Mouse (Mus musculus): Measurements from ENCODE around the gene Cd3e. TPM values are rescaled to one million over a fixed set of nuclear protein-coding genes. Genes with fewer than 3 reads are reported as not detected.

Cd3e gene
- polyA plus RNA-seq (2015; fragmentation: Nextera tagmentation; extraction: Ambion mirVana) = not detected in 2 replicates

DNA sequence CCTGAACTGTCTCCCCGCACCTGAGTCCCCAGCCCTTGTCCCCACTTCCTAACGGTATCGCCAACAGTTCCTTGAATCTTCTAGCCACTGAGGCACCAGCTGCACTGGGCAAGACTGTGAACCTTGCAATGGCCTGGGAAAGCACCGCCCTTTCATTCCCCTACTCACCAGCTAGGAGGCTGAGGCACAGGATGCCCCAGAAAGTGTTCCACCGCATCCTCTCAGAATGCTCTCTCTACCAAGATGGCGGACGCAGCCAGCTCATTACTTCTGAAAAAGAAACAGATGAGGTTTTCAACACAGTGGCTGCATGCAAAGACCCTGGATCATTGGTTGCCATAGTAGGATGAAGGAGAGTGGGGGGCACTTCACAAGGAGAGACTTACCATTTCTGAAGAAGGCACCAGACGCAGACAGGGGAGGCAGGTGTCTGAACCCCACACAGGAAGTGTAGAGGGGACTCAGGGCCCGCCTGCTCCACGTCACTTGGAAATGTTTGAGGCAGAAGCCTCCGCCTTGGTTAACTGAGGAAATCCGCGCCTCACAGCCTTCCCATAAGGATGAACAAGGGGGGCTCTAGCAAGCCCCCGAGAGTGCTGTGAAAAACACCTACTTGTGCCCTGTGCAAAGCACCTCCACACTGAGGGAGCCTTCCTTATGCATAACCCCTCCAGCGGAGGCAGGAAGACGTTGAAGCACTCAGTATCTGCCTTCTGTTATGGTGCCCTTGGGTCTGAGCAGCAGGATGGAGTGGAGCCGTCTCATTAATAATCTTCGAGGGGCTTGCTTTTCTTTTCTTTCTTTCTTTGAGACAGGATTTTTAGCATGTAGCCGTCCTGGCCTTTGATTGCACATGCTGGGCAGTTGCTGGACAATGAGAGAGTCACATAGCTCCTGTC, at the start of gene Cd3e:
Gene Cd3e (minus strand): TSS at position 448 of the 899 bp plus-strand sequence.
- no peaks in the 10 kb centered on the region for H3K36me3 ChIP-seq (replicated peaks; ENCODE audit: insufficient read depth, low read length)
- H3K9me3 ChIP-seq (ENCODE audit: low read length) = no peaks in the 10 kb centered on the region
- no peak for DNase-seq
- 77% methylated on average over 19 of the region's 19 CpGs for WGBS (ENCODE audit: insufficient replicate concordance)
- no peak within 1 kb of the TSS for H3K4me2 ChIP-seq (ENCODE audit: low read depth, low read length)
- H3K4me1 ChIP-seq (ENCODE audit: insufficient read depth) = no peaks in the 10 kb centered on the region
- no peak within 1 kb of the TSS for H3K4me3 ChIP-seq (ENCODE audit: low read depth, low read length)
- no peak for ATAC-seq
- no peak within 1 kb of the TSS for H3K9ac ChIP-seq (replicated peaks)
- no peaks in the 10 kb centered on the region for H3K27me3 ChIP-seq (ENCODE audit: insufficient read depth, low read length)
- no peak within 1 kb of the TSS for H3K27ac ChIP-seq (ENCODE audit: low read depth)
- TF ChIP-seq CTCF (IDR thresholded peaks at IDR 0.05; ENCODE audit: low read depth) (no peak), EP300 (IDR thresholded peaks at IDR 0.05; ENCODE audit: low read depth) (no peak)

DNA sequence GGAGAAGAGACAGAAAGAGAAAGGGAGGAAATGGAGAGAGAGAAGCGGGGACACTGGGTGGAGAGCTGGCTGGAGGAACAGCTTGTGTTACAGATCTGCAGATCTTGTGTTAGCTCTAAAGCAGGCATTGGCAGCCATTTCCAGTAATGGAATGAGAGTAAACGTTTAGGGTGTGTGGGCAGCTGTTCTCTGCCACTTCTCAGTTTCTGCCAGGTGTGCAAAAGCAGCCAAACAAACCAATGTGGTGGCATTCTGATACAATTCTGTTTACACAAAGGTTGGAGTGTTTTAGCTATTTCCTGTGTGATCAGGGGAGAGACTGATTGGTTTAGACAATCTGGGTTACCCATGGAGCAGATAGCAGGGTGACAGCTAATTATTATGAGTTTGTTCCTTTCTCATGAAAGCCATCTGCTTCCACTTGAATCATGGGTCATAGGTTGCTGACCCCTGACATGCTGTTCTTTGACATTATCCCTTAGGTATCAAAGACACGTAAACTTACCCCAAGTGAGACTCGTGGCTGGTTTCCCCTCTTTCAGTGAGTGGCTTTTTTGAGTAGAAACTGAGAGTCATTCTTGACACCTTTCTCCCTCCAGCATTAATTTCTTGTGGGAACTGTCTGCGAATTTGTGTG, 49.0 kb upstream of the Cd3e start:
- DNase-seq = no peak
- peaks cover 2% of the 10 kb centered on the region; the same call in 1 of the 2 replicates for H3K4me1 ChIP-seq (ENCODE audit: insufficient read depth)
- 0 out of 2 replicates have a peak, but pooled peaks cover 3% of the 10 kb centered on the region for H3K36me3 ChIP-seq (replicated peaks; ENCODE audit: insufficient read depth, low read length)
- no peak overlapping the region for H3K9ac ChIP-seq (replicated peaks)
- H3K4me3 ChIP-seq (ENCODE audit: low read depth, low read length) = no peak overlapping the region
- WGBS (ENCODE audit: insufficient replicate concordance) = 44% methylated on average over 5 of the region's 5 CpGs
- ATAC-seq = no peak
- H3K27me3 ChIP-seq (ENCODE audit: insufficient read depth, low read length) = 0 out of 2 replicates have a peak, but pooled peaks cover 3% of the 10 kb centered on the region
- TF ChIP-seq EP300 (IDR thresholded peaks at IDR 0.05; ENCODE audit: low read depth) (no peak), CTCF (IDR thresholded peaks at IDR 0.05; ENCODE audit: low read depth) (no peak)
- H3K9me3 ChIP-seq (ENCODE audit: low read length) = no peaks in the 10 kb centered on the region
- no peak overlapping the region for H3K4me2 ChIP-seq (ENCODE audit: low read depth, low read length)
- H3K27ac ChIP-seq (ENCODE audit: low read depth) = no peak overlapping the region

DNA sequence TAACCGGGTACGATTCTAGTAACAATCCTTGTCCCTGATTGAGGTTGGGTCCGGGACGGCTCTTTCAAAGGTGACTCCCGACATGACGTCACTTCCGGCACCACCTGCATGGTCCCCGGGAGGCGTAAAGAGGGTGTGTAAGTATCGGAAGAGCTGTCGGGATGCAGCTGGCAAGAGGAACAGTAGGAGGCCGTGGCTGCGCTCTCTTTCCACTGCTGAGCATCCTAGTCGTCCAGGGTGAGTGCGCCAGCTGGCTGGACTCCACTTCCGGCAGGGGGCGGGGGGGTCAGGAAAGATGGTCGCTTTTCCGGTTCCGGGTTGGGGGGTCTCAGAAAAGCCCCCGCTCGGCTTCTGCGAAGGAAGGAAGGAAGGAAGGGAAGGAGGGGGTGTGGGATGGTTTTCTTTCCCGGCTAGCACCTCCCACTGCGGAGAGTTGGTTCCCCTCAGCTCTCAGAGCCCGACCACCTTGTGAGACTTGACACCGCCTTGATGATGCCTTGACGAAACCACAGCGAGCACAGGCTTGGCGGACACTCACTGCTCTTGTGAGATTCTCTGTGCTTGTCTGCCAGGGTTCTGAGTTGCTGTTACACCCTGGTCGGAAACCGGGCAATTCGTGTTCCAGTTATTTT, 45.8 kb upstream of the Cd3e start, which contains the start of gene Mpzl3:
Gene Mpzl3 (plus strand): TSS at position 105 of the 632 bp plus-strand sequence.
- Histone ChIP-seq H3K9ac (replicated peaks) (peak within 1 kb of the TSS; percentile 51), H3K4me1 (ENCODE audit: insufficient read depth) (no peaks in the 10 kb centered on the region; the same call in 1 of the 2 replicates), H3K9me3 (ENCODE audit: low read length) (no peaks in the 10 kb centered on the region), H3K27me3 (ENCODE audit: insufficient read depth, low read length) (0 out of 2 replicates have a peak, but pooled peaks cover 5% of the 10 kb centered on the region), H3K4me2 (ENCODE audit: low read depth, low read length) (peak within 1 kb of the TSS; percentile 71), H3K4me3 (ENCODE audit: low read depth, low read length) (peak within 1 kb of the TSS; percentile 53), H3K27ac (ENCODE audit: low read depth) (peak within 1 kb of the TSS; percentile 91), H3K36me3 (replicated peaks; ENCODE audit: insufficient read depth, low read length) (peaks cover 2% of the 10 kb centered on the region; the same call in 1 of the 2 replicates)
- peak; percentile 20; the same call in 1 of the 2 replicates for TF ChIP-seq CTCF (IDR thresholded peaks at IDR 0.05; ENCODE audit: low read depth)
- no peak for TF ChIP-seq EP300 (IDR thresholded peaks at IDR 0.05; ENCODE audit: low read depth)
- DNase-seq (peak; percentile 81), ATAC-seq (peak; percentile 87)
- WGBS (ENCODE audit: insufficient replicate concordance) = 3% methylated on average over 33 of the region's 33 CpGs

DNA sequence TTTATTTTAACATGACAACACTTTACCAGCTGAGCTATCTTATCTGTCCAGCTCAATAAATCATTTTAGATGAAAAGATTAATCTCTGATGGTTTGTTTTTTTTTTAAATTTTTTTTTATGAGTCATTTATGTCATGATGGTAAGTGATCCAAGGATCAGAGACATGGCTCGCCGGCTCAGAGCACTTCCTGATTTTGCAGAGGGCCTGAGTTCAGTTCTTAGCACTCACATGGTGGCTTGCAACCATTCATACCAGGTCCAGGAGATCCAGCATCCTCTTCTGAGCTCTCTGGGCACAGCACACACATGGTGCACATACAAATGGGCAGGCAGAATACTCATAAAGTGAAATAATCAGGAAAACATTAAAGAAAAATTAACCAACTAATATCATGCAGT, 40.9 kb upstream of the Cd3e start:
- no peak overlapping the region for H3K27ac ChIP-seq (ENCODE audit: low read depth)
- 83% methylated on average over 2 of the region's 2 CpGs for WGBS (ENCODE audit: insufficient replicate concordance)
- H3K9ac ChIP-seq (replicated peaks) = no peak overlapping the region
- peaks cover 9% of the 10 kb centered on the region; the same call in 1 of the 2 replicates for H3K36me3 ChIP-seq (replicated peaks; ENCODE audit: insufficient read depth, low read length)
- no peak for ATAC-seq
- TF ChIP-seq CTCF (IDR thresholded peaks at IDR 0.05; ENCODE audit: low read depth) = no peak
- TF ChIP-seq EP300 (IDR thresholded peaks at IDR 0.05; ENCODE audit: low read depth) = no peak
- 0 out of 2 replicates have a peak, but pooled peaks cover 5% of the 10 kb centered on the region for H3K27me3 ChIP-seq (ENCODE audit: insufficient read depth, low read length)
- H3K4me1 ChIP-seq (ENCODE audit: insufficient read depth) = no peaks in the 10 kb centered on the region; the same call in 1 of the 2 replicates
- no peak for DNase-seq
- H3K9me3 ChIP-seq (ENCODE audit: low read length) = no peaks in the 10 kb centered on the region
- H3K4me2 ChIP-seq (ENCODE audit: low read depth, low read length) = no peak overlapping the region
- no peak overlapping the region for H3K4me3 ChIP-seq (ENCODE audit: low read depth, low read length)

DNA sequence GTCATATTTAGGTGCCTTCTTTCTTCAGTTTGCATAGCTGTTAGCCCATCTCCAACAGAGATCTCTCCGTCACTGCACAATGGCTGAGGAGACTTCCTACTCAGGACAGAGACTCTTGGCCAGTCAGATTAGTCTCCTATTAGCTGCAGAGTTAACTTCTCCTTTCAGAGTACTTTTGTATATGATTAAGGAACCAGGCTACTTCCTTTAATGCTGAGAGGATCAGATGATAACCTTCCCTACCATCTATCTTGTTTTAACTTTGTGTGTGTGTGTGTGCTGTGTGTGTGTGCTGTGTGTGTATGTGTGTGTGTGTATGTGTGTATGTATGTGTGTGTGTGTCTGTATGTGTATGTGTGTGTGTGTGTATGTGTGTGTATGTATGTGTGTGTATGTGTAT, 40.3 kb upstream of the Cd3e start:
- no peak overlapping the region for H3K27ac ChIP-seq (ENCODE audit: low read depth)
- ATAC-seq = no peak
- WGBS (ENCODE audit: insufficient replicate concordance) = 48% methylated on average over 1 of the region's 1 CpGs
- TF ChIP-seq CTCF (IDR thresholded peaks at IDR 0.05; ENCODE audit: low read depth) (no peak), EP300 (IDR thresholded peaks at IDR 0.05; ENCODE audit: low read depth) (no peak)
- H3K9ac ChIP-seq (replicated peaks) = no peak overlapping the region
- H3K27me3 ChIP-seq (ENCODE audit: insufficient read depth, low read length) = 0 out of 2 replicates have a peak, but pooled peaks cover 3% of the 10 kb centered on the region
- peaks cover 12% of the 10 kb centered on the region; the same call in 1 of the 2 replicates for H3K36me3 ChIP-seq (replicated peaks; ENCODE audit: insufficient read depth, low read length)
- H3K4me3 ChIP-seq (ENCODE audit: low read depth, low read length) = no peak overlapping the region
- H3K4me1 ChIP-seq (ENCODE audit: insufficient read depth) = no peaks in the 10 kb centered on the region
- no peak for DNase-seq
- no peaks in the 10 kb centered on the region for H3K9me3 ChIP-seq (ENCODE audit: low read length)
- H3K4me2 ChIP-seq (ENCODE audit: low read depth, low read length) = no peak overlapping the region
